Mouse (Mus musculus) kidney, postnatal 4 days (tissue): ENCODE results near the gene Sp2.

ENCODE experiments used
- DNase-seq, 2 experiments: peaks; one replicate each; pipeline ENCODE4 v3.0.0; 2021; ENCODE audit warnings: mixed read lengths in 2 of 2

The Sp2 gene

GRCm38 (mm10) chr11:96995836-96996772 is 13.3 kb upstream of the Sp2 start:
- no peak for DNase-seq

- peak in 1 of 2 experiments; percentile 30 for DNase-seq
These were observed 12.3 kb upstream of the Sp2 start for GRCm38 (mm10) chr11:96995031-96995430.

GRCm38 (mm10) chr11:96992722-96993311 is 10.1 kb upstream of the Sp2 start:
- DNase-seq = peak in 1 of 2 experiments; percentile 44

- DNase-seq = no peak
These were observed 8.7 kb upstream of the Sp2 start for GRCm38 (mm10) chr11:96991501-96991900.

GRCm38 (mm10) chr11:96987873-96988655 is 5.3 kb upstream of the Sp2 start:
- peak; percentile 43 to 58 for DNase-seq

GRCm38 (mm10) chr11:96986463-96986862 is 3.7 kb upstream of the Sp2 start:
- DNase-seq = no peak

- no peak for DNase-seq
These were observed 2.1 kb upstream of the Sp2 start for GRCm38 (mm10) chr11:96984903-96985302.

GRCm38 (mm10) chr11:96982355-96982754 is 404 bp downstream of the Sp2 start:
- peak; percentile 89 to 91 for DNase-seq

GRCm38 (mm10) chr11:96981461-96981860 is 1.3 kb downstream of the Sp2 start:
- DNase-seq = no peak

- no peak for DNase-seq
These were observed 2.7 kb downstream of the Sp2 start for GRCm38 (mm10) chr11:96980021-96980420.

GRCm38 (mm10) chr11:96979329-96979728 is 3.4 kb downstream of the Sp2 start:
- no peak for DNase-seq

- DNase-seq = no peak
These were observed 4.1 kb downstream of the Sp2 start for GRCm38 (mm10) chr11:96978401-96979246.

GRCm38 (mm10) chr11:96977606-96978400 is 5.0 kb downstream of the Sp2 start:
- DNase-seq = peak; percentile 97 to 99

GRCm38 (mm10) chr11:96976911-96977591 is 5.7 kb downstream of the Sp2 start:
- DNase-seq = peak; percentile 87 to 94

GRCm38 (mm10) chr11:96976379-96976687 is 6.4 kb downstream of the Sp2 start:
- DNase-seq = no peak

- no peak for DNase-seq
These were observed 7.0 kb downstream of the Sp2 start for GRCm38 (mm10) chr11:96975511-96976378.

GRCm38 (mm10) chr11:96974813-96975212 is 7.9 kb downstream of the Sp2 start:
- no peak for DNase-seq

- no peak for DNase-seq
These were observed 9.3 kb downstream of the Sp2 start for GRCm38 (mm10) chr11:96973426-96973964.

- no peak for DNase-seq
These were observed 9.9 kb downstream of the Sp2 start for GRCm38 (mm10) chr11:96972906-96973305.

GRCm38 (mm10) chr11:96970341-96970740 is 12.4 kb downstream of the Sp2 start:
- DNase-seq = no peak
